Mouse (Mus musculus) midbrain, embryonic 13.5 days (tissue): ENCODE results near the gene Tbc1d10a. TPM values are rescaled to one million over a fixed set of nuclear protein-coding genes. Genes with fewer than 3 reads are reported as not detected.
"Not testable (repeated sequence)": the region's sequence is repeated elsewhere in the genome, so short reads cannot be mapped to it uniquely, and the experiment has no call there.

Experiments
- ATAC-seq: fragments of 200-750 bp; cut with Nextera tagmentation; 2 replicates; pipeline ENCODE4 v1.8.0; 2017; ENCODE audit warnings: mild to moderate bottlenecking, moderate TSS enrichment, moderate library complexity
- H3K27ac ChIP-seq: fragments of 300-500 bp; sonication (generic); 2 replicates; pipeline ENCODE4 v1.5.1; 2015; ENCODE audit warnings: inconsistent platforms, mild to moderate bottlenecking, moderate library complexity
- H3K27me3 ChIP-seq: fragments of 300-500 bp; sonication (generic); 2 replicates; pipeline ENCODE4 v1.6.1; 2015; ENCODE audit warnings: mild to moderate bottlenecking, inconsistent platforms
- H3K36me3 ChIP-seq: fragments of 300-500 bp; sonication (generic); 2 replicates; pipeline ENCODE4 v1.6.1; 2015; ENCODE audit warnings: mild to moderate bottlenecking, inconsistent platforms
- H3K4me1 ChIP-seq: fragments of 300-500 bp; sonication (generic); replicated peaks from 2 replicates; pipeline ENCODE4 v1.6.1; 2015; ENCODE audit warnings: inconsistent platforms
- H3K4me2 ChIP-seq: fragments of 300-500 bp; sonication (generic); replicated peaks from 2 replicates; pipeline ENCODE4 v1.6.1; 2015; ENCODE audit warnings: moderate library complexity, mild to moderate bottlenecking, inconsistent platforms
- H3K4me3 ChIP-seq: fragments of 300-500 bp; sonication (generic); replicated peaks from 2 replicates; pipeline ENCODE4 v1.5.1; 2015; ENCODE audit warnings: mild to moderate bottlenecking, inconsistent platforms
- H3K9ac ChIP-seq: fragments of 300-500 bp; sonication (generic); replicated peaks from 2 replicates; pipeline ENCODE4 v1.6.1; 2015; ENCODE audit warnings: mild to moderate bottlenecking, inconsistent platforms
- H3K9me3 ChIP-seq: fragments of 300-500 bp; sonication (generic); 2 replicates; pipeline ENCODE4 v1.6.1; 2016; ENCODE audit warnings: mild to moderate bottlenecking, inconsistent platforms
- WGBS: fragments of 180-500 bp; shearing (Covaris S2); methylation state at CpG from one replicate; pipeline ENCODE4 v1.1.7; 2015; 5-methylcytosine and 5-hydroxymethylcytosine counted together
- polyA plus RNA-seq: library from polyadenylated mRNA; unstranded; fragments of >200 nt; fragmentation: Nextera tagmentation; extraction: Ambion mirVana; gene quantifications from 2 replicates; pipeline ENCODE4 v1.2.1, GENCODE M21; 2015

Tbc1d10a gene
- polyA plus RNA-seq, 1 experiment from 2014 or later = 24.6 TPM

- H3K4me2 ChIP-seq = no peak overlapping the region
- 93% methylated on average over 3 of the region's 3 CpGs for WGBS
These were observed 27.9 kb upstream of the Tbc1d10a start for GRCm38 (mm10) chr11:4158676-4159075.

DNA sequence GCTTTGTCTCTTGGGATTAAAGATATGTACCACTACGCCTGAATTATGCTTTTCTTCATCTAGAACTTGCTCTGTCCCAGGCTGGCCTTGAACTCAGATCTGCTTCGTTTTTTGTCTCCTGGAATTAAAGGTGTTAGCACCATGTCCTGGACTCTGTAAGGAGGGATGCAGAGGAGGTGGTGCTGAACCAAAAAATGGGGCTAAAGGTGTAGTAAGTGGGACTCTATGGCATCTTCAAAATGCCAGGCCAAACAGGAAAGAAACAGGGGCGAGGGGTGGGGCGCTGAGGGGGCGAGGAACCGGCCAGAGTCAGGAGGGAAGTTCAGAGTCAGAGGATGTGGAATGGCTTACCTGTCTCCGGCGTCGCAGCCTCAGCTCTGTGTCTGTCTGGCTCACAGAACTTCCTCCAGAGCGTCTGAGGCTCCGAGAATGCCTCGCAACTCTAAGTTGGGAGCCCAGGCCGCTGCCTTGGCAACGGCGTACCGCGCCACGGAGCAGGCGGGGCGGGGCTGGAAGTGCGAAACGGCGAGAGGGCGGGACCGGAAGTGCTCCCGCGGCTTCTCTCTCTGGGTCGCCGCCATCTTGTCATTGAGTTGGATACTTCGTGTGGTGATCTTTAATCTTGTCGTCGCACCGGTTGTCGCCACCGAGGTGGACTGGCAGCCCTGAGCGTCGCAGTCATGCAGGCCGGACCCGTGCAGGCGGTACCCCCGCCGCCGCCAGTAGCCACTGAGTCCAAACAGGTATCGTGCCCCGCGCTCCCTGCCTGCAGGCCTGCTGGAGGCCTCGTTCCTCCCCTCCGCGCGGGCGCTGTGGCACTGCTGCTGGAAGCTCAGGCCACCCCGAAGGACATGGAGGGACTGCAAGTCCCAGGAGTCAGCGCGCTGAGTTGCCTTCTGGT lies 26.5 kb upstream of the Tbc1d10a start, which contains the start of the genes Ccdc157 and Sf3a1:
Gene Ccdc157, minus strand, starts transcription at position 486 of the 901 bp plus-strand sequence.
Gene Sf3a1, plus strand, starts transcription at position 543 of the 901 bp plus-strand sequence.
- H3K36me3 ChIP-seq = peaks cover 35% of the 10 kb centered on the region
- H3K27ac ChIP-seq = peak within 1 kb of the TSS; percentile 93
- peaks cover 55% of the 10 kb centered on the region for H3K4me1 ChIP-seq
- peak within 1 kb of the TSS; percentile 91 for H3K4me3 ChIP-seq
- peak; percentile 98 for ATAC-seq
- 2% methylated on average over 54 of the region's 54 CpGs for WGBS
- peak within 1 kb of the TSS; percentile 86 for H3K4me2 ChIP-seq
- no peaks in the 10 kb centered on the region for H3K9me3 ChIP-seq
- H3K9ac ChIP-seq = peak within 1 kb of the TSS; percentile 91
- H3K27me3 ChIP-seq = no peaks in the 10 kb centered on the region

More at GRCm38 (mm10) chr11:4158676-4159075, 27.9 kb upstream of the Tbc1d10a start:
- no peaks in the 10 kb centered on the region for H3K9me3 ChIP-seq
- H3K4me3 ChIP-seq = no peak overlapping the region
- no peak overlapping the region for H3K27ac ChIP-seq
- H3K36me3 ChIP-seq = peaks cover 23% of the 10 kb centered on the region
- ATAC-seq = no peak
- peaks cover 43% of the 10 kb centered on the region for H3K4me1 ChIP-seq
- no peaks in the 10 kb centered on the region for H3K27me3 ChIP-seq
- no peak overlapping the region for H3K9ac ChIP-seq

DNA sequence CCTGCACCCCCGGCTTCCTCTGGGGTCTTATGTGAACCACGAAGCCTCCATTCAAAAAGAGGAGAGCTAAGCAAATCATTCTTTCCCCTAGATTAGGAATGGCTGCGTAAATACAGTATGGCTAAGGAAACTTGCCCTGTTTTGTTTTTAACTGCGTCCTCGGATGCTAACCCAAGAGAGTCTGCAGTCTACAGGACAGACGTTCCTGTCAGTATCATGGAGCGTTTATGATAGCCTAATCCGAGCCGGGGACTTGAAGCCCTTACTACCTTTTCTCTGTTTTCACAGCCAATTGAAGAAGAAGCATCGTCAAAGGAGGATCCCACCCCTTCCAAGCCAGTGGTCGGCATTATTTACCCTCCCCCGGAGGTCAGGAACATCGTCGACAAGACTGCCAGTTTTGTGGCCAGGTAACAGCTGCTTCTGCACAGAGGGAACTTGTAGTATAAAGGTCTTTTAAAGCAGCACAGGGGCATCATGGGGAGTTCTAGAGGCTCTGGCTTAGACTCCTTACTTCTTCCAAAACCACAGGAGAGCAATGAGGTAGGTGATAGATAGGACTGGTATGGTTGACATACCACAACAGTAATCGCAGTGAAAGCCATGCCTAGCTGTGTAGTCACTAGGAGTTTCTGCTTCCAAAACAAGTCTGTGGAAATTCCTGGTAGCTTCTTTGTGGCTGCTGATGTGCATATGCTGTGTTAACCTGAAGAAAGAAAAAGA lies 25.7 kb upstream of the Tbc1d10a start:
- Histone ChIP-seq H3K4me2 (peak overlapping the region; percentile 86), H3K27ac (peak overlapping the region; percentile 93), H3K36me3 (peaks cover 44% of the 10 kb centered on the region), H3K9ac (peak overlapping the region; percentile 91), H3K4me1 (peaks cover 55% of the 10 kb centered on the region), H3K4me3 (peak overlapping the region; percentile 91), H3K27me3 (no peaks in the 10 kb centered on the region), H3K9me3 (no peaks in the 10 kb centered on the region)
- ATAC-seq = peak; percentile 7; the same call in 1 of the 2 replicates
- 8% methylated on average over 15 of the region's 15 CpGs for WGBS

GRCm38 (mm10) chr11:4164701-4165100 lies 21.9 kb upstream of the Tbc1d10a start:
- H3K27ac ChIP-seq = no peak overlapping the region
- peaks cover 80% of the 10 kb centered on the region for H3K36me3 ChIP-seq
- ATAC-seq = no peak
- H3K4me3 ChIP-seq = no peak overlapping the region
- H3K9ac ChIP-seq = 0 out of 2 replicates have a peak overlapping the region, but pooled peaks have one; percentile 21
- H3K27me3 ChIP-seq = no peaks in the 10 kb centered on the region
- no peaks in the 10 kb centered on the region for H3K9me3 ChIP-seq
- no peak overlapping the region for H3K4me2 ChIP-seq
- 98% methylated on average over 2 of the region's 2 CpGs for WGBS
- peaks cover 42% of the 10 kb centered on the region for H3K4me1 ChIP-seq

DNA sequence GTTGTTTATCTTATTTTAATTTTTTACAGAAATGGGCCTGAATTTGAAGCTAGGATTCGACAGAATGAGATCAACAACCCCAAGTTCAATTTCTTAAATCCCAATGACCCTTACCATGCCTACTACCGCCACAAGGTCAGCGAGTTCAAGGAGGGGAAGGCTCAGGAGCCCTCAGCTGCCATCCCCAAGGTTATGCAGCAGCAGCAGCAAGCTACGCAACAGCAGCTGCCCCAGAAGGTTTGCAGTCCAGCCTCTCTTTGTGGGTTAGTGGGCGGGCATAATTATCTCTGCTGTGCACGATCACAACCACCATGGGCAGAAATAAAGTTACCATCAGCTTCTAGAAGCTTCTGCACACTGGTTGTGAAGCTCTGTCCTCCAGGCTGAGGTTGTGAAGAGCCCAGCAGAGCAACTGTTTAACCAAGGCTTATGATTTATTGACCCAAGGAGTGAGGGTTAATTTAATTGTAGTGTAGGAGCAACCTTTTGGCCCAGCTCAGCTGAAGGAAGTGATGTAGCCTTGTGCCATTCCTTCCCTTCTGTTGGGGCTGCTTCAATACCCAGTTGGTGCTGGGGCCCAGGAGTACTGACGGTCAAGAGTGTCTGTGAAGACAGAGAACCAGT lies 20.0 kb upstream of the Tbc1d10a start:
- H3K27ac ChIP-seq = no peak overlapping the region
- peaks cover 31% of the 10 kb centered on the region for H3K4me1 ChIP-seq
- WGBS = 92% methylated on average over 7 of the region's 7 CpGs
- no peak overlapping the region for H3K4me3 ChIP-seq
- H3K9me3 ChIP-seq = no peaks in the 10 kb centered on the region
- H3K9ac ChIP-seq = no peak overlapping the region
- peaks cover 96% of the 10 kb centered on the region for H3K36me3 ChIP-seq
- no peaks in the 10 kb centered on the region for H3K27me3 ChIP-seq
- no peak overlapping the region for H3K4me2 ChIP-seq
- ATAC-seq = no peak

- Histone ChIP-seq H3K4me2 (no peak overlapping the region), H3K4me3 (no peak overlapping the region), H3K27me3 (no peaks in the 10 kb centered on the region), H3K9me3 (no peaks in the 10 kb centered on the region), H3K36me3 (peaks cover 100% of the 10 kb centered on the region), H3K9ac (no peak overlapping the region), H3K4me1 (no peaks in the 10 kb centered on the region), H3K27ac (no peak overlapping the region)
- 80% methylated on average over 5 of the region's 5 CpGs for WGBS
- no peak for ATAC-seq
These were observed 12.0 kb upstream of the Tbc1d10a start for GRCm38 (mm10) chr11:4174586-4174985.

DNA sequence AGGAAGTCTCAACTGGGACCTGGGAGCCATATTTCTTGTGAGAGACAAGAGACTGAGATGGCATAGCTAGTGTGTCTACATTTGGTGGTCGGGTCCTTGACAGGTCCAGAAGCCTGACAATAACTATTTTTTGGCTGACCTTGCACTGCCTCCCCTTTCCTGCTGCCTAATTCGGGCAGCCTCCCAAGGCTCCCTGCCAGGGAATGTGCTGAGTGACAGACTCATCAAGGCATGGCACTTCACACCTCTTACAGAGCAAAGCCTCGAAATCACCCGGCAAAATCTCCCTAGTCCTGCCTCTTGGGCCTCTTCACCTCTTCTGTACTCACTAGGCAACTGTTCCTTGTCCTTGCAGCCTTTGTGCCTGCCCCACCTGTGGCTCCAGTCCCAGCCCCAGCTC lies 8.9 kb upstream of the Tbc1d10a start:
- ATAC-seq = no peak
- Histone ChIP-seq H3K27me3 (no peaks in the 10 kb centered on the region), H3K36me3 (peaks cover 99% of the 10 kb centered on the region), H3K27ac (no peak overlapping the region), H3K4me1 (no peaks in the 10 kb centered on the region), H3K9ac (no peak overlapping the region), H3K4me3 (no peak overlapping the region), H3K4me2 (no peak overlapping the region), H3K9me3 (no peaks in the 10 kb centered on the region)
- WGBS = 93% methylated on average over 4 of the region's 4 CpGs

- Histone ChIP-seq H3K9ac (no peak overlapping the region), H3K4me3 (no peak overlapping the region), H3K27me3 (no peaks in the 10 kb centered on the region), H3K9me3 (no peaks in the 10 kb centered on the region), H3K27ac (no peak overlapping the region), H3K4me2 (no peak overlapping the region), H3K4me1 (peaks cover under 1% of the 10 kb centered on the region), H3K36me3 (peaks cover 66% of the 10 kb centered on the region)
- 4% methylated on average over 1 of the region's 1 CpGs for WGBS
- no peak for ATAC-seq
These were observed 4.5 kb upstream of the Tbc1d10a start for GRCm38 (mm10) chr11:4182061-4182460.

- Histone ChIP-seq H3K4me2 (no peak overlapping the region), H3K4me1 (peaks cover 14% of the 10 kb centered on the region), H3K27me3 (no peaks in the 10 kb centered on the region), H3K27ac (0 out of 2 replicates have a peak overlapping the region, but pooled peaks have one; percentile 26), H3K4me3 (no peak overlapping the region), H3K36me3 (peaks cover 51% of the 10 kb centered on the region), H3K9me3 (no peaks in the 10 kb centered on the region), H3K9ac (no peak overlapping the region)
- ATAC-seq = no peak
These were observed 3.1 kb upstream of the Tbc1d10a start for GRCm38 (mm10) chr11:4183511-4183910.

DNA sequence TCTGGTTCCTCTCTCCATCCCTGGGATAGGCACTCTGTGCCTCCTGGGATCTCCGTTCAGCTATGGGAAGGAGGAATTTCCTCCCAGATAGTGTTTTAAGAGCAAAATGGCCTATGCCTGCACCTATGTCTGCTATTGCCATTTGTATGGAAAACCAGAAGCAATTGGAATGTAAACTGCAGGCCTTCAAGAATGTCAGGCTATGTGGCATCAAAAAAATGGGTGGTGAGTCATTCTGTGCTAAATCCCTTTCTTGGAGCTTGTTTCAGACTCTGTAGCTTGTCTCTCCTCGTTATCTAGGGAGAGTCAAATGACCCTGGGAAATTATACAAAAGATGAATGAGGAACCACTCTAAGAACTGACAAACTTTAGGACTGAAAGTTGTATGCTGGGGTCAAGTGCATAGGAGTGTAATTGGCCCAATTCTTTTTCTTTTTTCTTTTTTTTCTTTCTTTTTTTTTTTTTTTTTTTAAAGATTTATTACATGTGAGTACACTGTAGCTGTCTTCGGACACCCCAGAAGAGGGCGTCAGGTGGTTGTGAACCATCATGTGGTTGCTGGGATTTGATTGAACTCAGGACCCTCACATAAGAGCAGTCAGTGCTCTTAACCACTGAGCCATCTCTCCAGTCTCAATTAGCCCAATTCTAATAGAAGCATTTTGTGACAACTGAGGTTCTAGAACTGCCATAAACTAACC lies 2.2 kb upstream of the Tbc1d10a start:
- 0 out of 2 replicates have a peak overlapping the region, but pooled peaks have one; percentile 26 for H3K27ac ChIP-seq
- no peak overlapping the region for H3K4me3 ChIP-seq
- H3K4me2 ChIP-seq = no peak overlapping the region
- H3K9me3 ChIP-seq = no peaks in the 10 kb centered on the region
- peaks cover 42% of the 10 kb centered on the region for H3K36me3 ChIP-seq
- no peak overlapping the region for H3K9ac ChIP-seq
- H3K4me1 ChIP-seq = peaks cover 14% of the 10 kb centered on the region
- ATAC-seq = no peak
- WGBS = 76% methylated on average over 4 of the region's 4 CpGs
- no peaks in the 10 kb centered on the region for H3K27me3 ChIP-seq

GRCm38 (mm10) chr11:4185480-4185879 lies 1.1 kb upstream of the Tbc1d10a start:
- not testable (repeated sequence) for H3K4me3 ChIP-seq, ATAC-seq, H3K9me3 ChIP-seq, H3K27ac ChIP-seq, H3K4me2 ChIP-seq, H3K9ac ChIP-seq, H3K27me3 ChIP-seq
- Histone ChIP-seq H3K4me1 (peaks cover 14% of the 10 kb centered on the region), H3K36me3 (peaks cover 32% of the 10 kb centered on the region)
- WGBS = 88% methylated on average over 6 of the region's 6 CpGs
